Mouse (Mus musculus) stomach, embryonic 16.5 days (tissue): Measurements from ENCODE around the gene Smtn. TPM values are rescaled to one million over a fixed set of nuclear protein-coding genes. Genes with fewer than 3 reads are reported as not detected.

Experiments
- ATAC-seq: fragments of 200-750 bp; cut with Nextera tagmentation; 2 replicates; pipeline ENCODE4 v1.8.0; 2017; ENCODE audit warnings: moderate number of reproducible peaks, moderate TSS enrichment; ENCODE audit not compliant: insufficient read depth, low FRiP score
- H3K27ac ChIP-seq: fragments of 300-500 bp; sonication (generic); 2 replicates; pipeline ENCODE4 v1.5.1; 2014; ENCODE audit warnings: low read length
- H3K27me3 ChIP-seq: fragments of 300-500 bp; sonication (generic); 2 replicates; pipeline ENCODE4 v1.6.1; 2014; ENCODE audit warnings: low read length, control low read depth, mixed read lengths; ENCODE audit not compliant: control insufficient read depth, insufficient read depth
- H3K36me3 ChIP-seq: fragments of 300-500 bp; sonication (generic); 2 replicates; pipeline ENCODE4 v1.6.1; 2014; ENCODE audit warnings: low read length; ENCODE audit not compliant: control insufficient read depth, insufficient read depth
- H3K4me1 ChIP-seq: fragments of 300-500 bp; sonication (generic); 2 replicates; pipeline ENCODE4 v1.6.1; 2014; ENCODE audit warnings: low read length, control low read depth, mixed read lengths; ENCODE audit not compliant: control insufficient read depth, insufficient read depth
- H3K4me2 ChIP-seq: fragments of 300-500 bp; sonication (generic); 2 replicates; pipeline ENCODE4 v1.6.1; 2014; ENCODE audit warnings: low read depth, low read length, mixed read lengths
- H3K4me3 ChIP-seq: fragments of 300-500 bp; sonication (generic); replicated peaks from 2 replicates; pipeline ENCODE4 v1.5.1; 2014; ENCODE audit warnings: mild to moderate bottlenecking, low read length
- H3K9ac ChIP-seq: fragments of 300-500 bp; sonication (generic); 2 replicates; pipeline ENCODE4 v1.6.1; 2014; ENCODE audit warnings: low read length
- H3K9me3 ChIP-seq: fragments of 300-500 bp; sonication (generic); replicated peaks from 2 replicates; pipeline ENCODE4 v1.6.1; 2016; ENCODE audit warnings: low read length, control low read depth; ENCODE audit not compliant: control insufficient read depth
- WGBS: fragments of 180-500 bp; shearing (Covaris S2); extraction: QIAGEN DNeasy Blood & Tissue Kit; methylation state at CpG from one replicate; pipeline ENCODE4 v1.1.7; 2014; 5-methylcytosine and 5-hydroxymethylcytosine counted together
- polyA plus RNA-seq: library from polyadenylated mRNA; unstranded; fragments of >200 nt; fragmentation: Nextera tagmentation; extraction: Ambion mirVana; gene quantifications from 2 replicates; pipeline ENCODE4 v1.2.1, GENCODE M21; 2015

Gene Smtn
- polyA plus RNA-seq, 1 experiment from 2014 or later: 128 TPM

DNA sequence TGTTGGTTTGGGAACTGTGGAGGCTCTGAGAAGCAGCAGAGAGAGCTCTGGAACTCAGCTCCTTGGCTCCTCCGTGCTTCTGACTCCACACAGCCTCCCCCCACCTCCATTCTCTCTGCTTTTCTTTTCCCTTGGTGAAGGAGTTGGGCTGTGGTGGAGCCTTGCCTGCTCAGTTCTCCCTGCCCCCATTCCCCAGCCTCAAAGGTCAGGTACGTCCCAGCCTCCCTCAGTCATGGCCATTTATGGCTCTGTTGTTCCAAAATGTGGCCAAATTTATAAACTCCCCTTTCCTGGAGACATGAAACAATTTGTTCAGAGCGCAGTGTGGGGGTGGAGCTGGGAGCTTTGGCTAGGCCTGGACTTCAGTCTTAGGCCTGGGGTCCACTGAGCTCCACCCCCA lies 34.8 kb upstream of the Smtn start:
- ATAC-seq: peak; percentile 83
- Histone ChIP-seq H3K27me3 (no peaks in the 10 kb centered on the region), H3K4me2 (no peak overlapping the region), H3K4me1 (peaks cover 22% of the 10 kb centered on the region), H3K27ac (peak overlapping the region; percentile 91), H3K4me3 (no peak overlapping the region), H3K36me3 (no peaks in the 10 kb centered on the region), H3K9me3 (no peaks in the 10 kb centered on the region), H3K9ac (peak overlapping the region; percentile 34; the same call in 1 of the 2 replicates)
- WGBS: 27% methylated on average over 3 of the region's 3 CpGs

DNA sequence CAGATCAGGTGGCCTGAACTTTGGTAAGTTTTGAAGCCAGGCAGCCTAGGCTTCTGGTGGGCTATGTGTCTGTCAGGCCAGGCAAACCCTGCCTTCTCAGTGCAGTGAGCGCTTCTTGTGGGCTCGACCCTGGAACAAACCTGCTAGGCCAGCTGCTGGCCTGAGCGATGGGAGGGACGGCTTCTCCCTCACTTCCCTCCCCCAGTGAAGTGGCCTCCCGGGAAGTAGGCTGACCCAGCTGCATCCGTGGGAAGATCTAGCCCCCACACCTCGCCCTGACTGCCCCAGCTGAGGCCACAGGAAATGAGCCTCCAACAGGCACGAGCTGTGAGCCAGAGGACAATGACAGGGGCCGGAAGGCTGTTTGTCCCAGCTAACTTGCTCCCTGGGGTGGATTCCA lies 32.7 kb upstream of the Smtn start:
- 6% methylated on average over 9 of the region's 9 CpGs for WGBS
- no peak overlapping the region for H3K4me2 ChIP-seq

DNA sequence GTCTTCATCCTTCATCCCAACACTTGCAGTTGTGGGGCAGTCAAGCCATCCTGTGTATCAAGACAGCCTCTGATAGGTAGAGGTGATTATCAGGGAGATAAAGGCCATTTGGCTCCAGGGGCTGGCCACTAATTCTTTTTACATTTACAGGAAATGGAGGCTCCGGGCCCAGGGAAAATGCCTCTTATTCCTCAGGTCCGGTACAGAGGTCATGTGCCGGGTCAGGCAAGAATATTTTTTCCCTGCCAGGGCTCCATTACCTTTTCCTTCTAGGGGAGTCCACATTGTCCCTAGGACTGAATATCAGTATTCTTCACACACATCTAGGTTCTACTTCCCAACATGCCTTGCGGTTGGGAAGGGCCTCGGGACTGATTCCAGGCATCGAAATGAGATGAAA lies 31.8 kb upstream of the Smtn start:
- Histone ChIP-seq H3K4me2 (no peak overlapping the region), H3K9me3 (no peaks in the 10 kb centered on the region), H3K27me3 (no peaks in the 10 kb centered on the region), H3K36me3 (no peaks in the 10 kb centered on the region), H3K4me1 (peaks cover 22% of the 10 kb centered on the region), H3K9ac (no peak overlapping the region), H3K27ac (peak overlapping the region; percentile 91), H3K4me3 (no peak overlapping the region)
- WGBS: 83% methylated on average over 6 of the region's 6 CpGs
- ATAC-seq: no peak

More for the DNA sequence above, 32.7 kb upstream of the Smtn start:
- Histone ChIP-seq H3K9ac (peak overlapping the region; percentile 57), H3K27me3 (no peaks in the 10 kb centered on the region), H3K4me3 (no peak overlapping the region), H3K4me1 (peaks cover 22% of the 10 kb centered on the region), H3K27ac (peak overlapping the region; percentile 91), H3K36me3 (no peaks in the 10 kb centered on the region), H3K9me3 (no peaks in the 10 kb centered on the region)
- peak; percentile 84 for ATAC-seq

DNA sequence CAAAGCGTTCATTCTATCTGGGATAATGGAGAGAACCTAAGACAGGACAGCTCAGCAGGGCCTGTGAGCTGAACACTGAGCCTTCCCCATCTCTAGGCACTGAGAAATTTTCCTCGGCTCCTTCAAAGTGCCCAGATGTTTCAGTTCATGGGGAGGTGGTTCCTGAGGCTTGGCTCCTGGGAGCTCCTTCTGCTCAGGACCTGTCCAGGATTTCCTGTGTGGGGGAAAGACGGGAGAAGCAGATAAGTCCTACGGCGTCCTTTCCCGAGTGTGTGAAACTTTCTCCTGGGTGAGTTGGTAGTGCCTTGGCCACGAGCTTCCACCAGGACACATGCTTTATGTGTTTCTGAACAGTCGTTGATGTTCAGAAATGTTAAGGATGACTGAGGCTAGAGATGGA lies 29.9 kb upstream of the Smtn start:
- Histone ChIP-seq H3K4me1 (peaks cover 27% of the 10 kb centered on the region), H3K27ac (no peak overlapping the region), H3K27me3 (no peaks in the 10 kb centered on the region), H3K9ac (no peak overlapping the region), H3K4me2 (no peak overlapping the region), H3K4me3 (no peak overlapping the region), H3K9me3 (no peaks in the 10 kb centered on the region), H3K36me3 (no peaks in the 10 kb centered on the region)
- no peak for ATAC-seq
- 77% methylated on average over 8 of the region's 8 CpGs for whole genome bisulfite sequencing

DNA sequence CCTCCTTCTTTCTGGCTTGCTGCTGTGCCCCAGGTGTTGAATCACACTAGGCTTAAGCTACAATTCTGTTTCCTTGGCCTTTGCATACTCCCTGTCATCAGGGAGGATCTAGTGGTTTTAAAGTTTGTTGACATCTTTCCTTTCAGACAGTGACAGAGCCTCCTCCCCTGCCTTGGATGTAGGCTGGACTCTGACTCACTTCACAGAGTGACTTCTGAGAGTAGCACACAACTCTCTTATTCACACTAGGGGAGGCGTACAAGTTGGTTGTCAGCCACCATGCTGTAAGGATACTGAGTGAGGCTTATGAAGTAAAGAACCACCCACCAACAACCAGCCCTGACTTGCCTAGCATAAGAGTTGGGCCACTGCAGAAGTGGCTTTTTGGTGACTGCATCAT lies 27.5 kb upstream of the Smtn start:
- Histone ChIP-seq H3K27me3 (no peaks in the 10 kb centered on the region), H3K4me3 (no peak overlapping the region), H3K36me3 (no peaks in the 10 kb centered on the region), H3K27ac (no peak overlapping the region), H3K4me1 (peaks cover 14% of the 10 kb centered on the region), H3K9ac (no peak overlapping the region), H3K4me2 (no peak overlapping the region), H3K9me3 (no peaks in the 10 kb centered on the region)
- no peak for ATAC-seq
- 77% methylated on average over 1 of the region's 1 CpGs for WGBS

DNA sequence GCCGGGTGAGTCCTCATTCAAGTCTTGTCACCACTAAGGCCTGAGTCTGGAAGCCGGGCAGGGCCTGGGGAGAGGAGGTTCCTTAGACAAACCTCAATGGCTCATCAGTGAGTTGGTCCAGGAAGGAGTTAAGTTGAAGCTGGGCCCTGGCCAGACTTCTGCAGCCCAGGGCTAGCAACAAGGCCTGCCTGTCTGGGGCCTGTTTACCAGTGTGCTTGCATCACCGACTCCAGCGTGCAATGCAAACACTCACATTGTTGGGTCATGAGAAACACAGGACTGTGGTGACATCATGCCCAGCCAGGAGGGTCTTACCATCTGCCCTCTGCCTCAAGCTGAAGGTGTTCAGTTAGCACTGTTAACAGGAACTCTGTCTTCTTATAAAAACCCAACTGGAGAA lies 25.6 kb upstream of the Smtn start:
- Histone ChIP-seq H3K4me2 (no peak overlapping the region), H3K27ac (peak overlapping the region; percentile 77), H3K9me3 (no peaks in the 10 kb centered on the region), H3K4me1 (peaks cover 8% of the 10 kb centered on the region), H3K4me3 (no peak overlapping the region), H3K27me3 (no peaks in the 10 kb centered on the region), H3K36me3 (no peaks in the 10 kb centered on the region), H3K9ac (0 out of 2 replicates have a peak overlapping the region, but pooled peaks have one; percentile 1)
- 47% methylated on average over 4 of the region's 4 CpGs for WGBS
- ATAC-seq: peak; percentile 37; the same call in 1 of the 2 replicates

DNA sequence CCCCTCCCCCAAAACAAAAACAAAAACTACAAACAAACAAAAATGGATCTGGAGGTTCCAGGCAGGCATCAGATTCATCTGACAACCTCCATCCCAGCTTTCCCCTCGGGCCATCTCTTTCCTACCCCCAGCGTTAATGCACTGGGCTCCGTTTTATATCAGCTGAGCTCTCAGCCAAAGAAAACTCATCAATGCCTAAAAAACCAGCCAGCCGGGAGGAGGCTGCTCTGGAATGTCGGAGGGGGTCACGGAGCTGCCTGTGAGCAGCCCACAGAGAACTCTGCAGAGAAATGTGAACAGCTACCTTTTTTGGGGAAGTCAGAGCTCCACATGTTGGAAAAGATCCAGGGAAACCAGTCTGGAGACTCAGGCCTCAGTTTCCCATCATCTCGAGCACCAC lies 24.0 kb upstream of the Smtn start:
- WGBS: 37% methylated on average over 7 of the region's 7 CpGs
- H3K9ac ChIP-seq: peak overlapping the region; percentile 42; the same call in 1 of the 2 replicates
- H3K27me3 ChIP-seq: no peaks in the 10 kb centered on the region
- H3K27ac ChIP-seq: peak overlapping the region; percentile 72
- no peak overlapping the region for H3K4me3 ChIP-seq
- H3K4me2 ChIP-seq: no peak overlapping the region
- ATAC-seq: 0 out of 2 replicates have a peak, but pooled peaks have one; percentile 45
- H3K4me1 ChIP-seq: peaks cover 8% of the 10 kb centered on the region
- H3K36me3 ChIP-seq: no peaks in the 10 kb centered on the region
- no peaks in the 10 kb centered on the region for H3K9me3 ChIP-seq

DNA sequence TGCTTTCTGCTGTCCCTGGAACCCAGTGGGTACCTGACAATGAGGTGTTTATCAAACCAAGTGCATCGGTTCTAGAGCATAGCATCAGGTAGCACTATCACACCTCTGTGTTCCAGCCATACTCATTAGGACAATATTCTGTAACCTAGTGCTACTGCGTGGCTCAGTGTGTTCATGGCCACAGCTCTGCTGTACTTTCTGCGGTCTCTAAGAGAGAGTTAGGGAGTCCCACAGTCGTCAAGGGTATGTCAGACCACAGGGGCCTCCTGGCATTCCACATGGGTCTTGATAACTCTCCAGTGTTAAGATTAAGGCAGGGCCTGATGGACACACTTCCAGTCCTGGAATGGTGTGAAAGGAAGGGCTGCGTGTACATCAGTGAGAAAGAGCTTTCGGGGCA lies 23.4 kb upstream of the Smtn start:
- Histone ChIP-seq H3K9ac (no peak overlapping the region), H3K27ac (peak overlapping the region; percentile 72), H3K27me3 (no peaks in the 10 kb centered on the region), H3K9me3 (no peaks in the 10 kb centered on the region), H3K36me3 (no peaks in the 10 kb centered on the region), H3K4me1 (peaks cover 8% of the 10 kb centered on the region), H3K4me2 (no peak overlapping the region), H3K4me3 (no peak overlapping the region)
- 84% methylated on average over 6 of the region's 6 CpGs for WGBS
- ATAC-seq: no peak

DNA sequence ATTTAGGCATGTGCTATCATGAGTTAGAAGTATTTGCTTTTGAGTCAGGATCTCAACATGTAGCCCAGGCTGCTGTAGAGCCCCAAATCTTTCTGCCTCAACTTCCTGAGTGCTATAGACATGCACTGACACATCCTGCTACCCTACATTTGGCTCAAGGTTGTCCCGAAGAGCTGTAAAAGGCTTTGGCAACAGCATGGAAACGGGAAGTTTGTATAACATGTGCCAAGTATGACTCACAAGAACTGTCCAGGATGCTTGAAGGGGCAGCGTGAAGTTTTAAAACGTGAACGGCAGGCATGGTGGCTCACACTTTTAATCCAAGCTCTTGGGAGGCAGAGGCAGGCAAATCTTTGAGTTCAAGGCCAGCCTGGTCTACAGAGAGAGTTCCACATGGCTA lies 19.8 kb upstream of the Smtn start:
- Histone ChIP-seq H3K36me3 (no peaks in the 10 kb centered on the region), H3K4me3 (no peak overlapping the region), H3K4me1 (peaks cover 4% of the 10 kb centered on the region), H3K4me2 (no peak overlapping the region), H3K27me3 (no peaks in the 10 kb centered on the region), H3K9ac (no peak overlapping the region), H3K9me3 (no peaks in the 10 kb centered on the region), H3K27ac (no peak overlapping the region)
- WGBS: 48% methylated on average over 5 of the region's 5 CpGs
- ATAC-seq: peak; percentile 34; the same call in 1 of the 2 replicates

DNA sequence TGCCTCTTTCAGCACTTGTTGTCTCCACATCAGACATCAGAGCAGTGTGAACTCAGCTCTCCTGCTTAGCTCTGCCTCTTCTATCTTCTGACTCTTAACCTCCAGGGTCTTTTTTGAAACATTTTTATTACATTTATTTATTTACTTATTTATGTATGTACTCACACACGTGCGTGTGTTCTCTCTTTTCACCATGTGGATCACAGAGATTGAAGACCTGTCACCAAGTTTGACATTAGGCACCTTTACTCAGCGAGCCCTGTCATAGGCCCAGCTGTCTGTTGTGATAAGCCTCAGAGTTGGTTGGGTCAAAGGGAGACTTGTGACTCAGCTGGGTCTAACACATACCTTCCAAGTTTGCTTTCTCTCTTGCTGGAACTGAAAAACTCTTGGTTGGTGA lies 17.4 kb upstream of the Smtn start:
- ATAC-seq: no peak
- Histone ChIP-seq H3K4me3 (no peak overlapping the region), H3K4me2 (no peak overlapping the region), H3K27me3 (no peaks in the 10 kb centered on the region), H3K36me3 (no peaks in the 10 kb centered on the region), H3K27ac (no peak overlapping the region), H3K4me1 (no peaks in the 10 kb centered on the region), H3K9ac (no peak overlapping the region), H3K9me3 (no peaks in the 10 kb centered on the region)
- WGBS: 42% methylated on average over 3 of the region's 3 CpGs
